Mouse (Mus musculus): ENCODE data around the gene Nt5dc3. TPM values are rescaled to one million over a fixed set of nuclear protein-coding genes. Genes with fewer than 3 reads are reported as not detected.

Nt5dc3 gene
- total RNA-seq, 1 experiment = 5.6 TPM

GRCm38 (mm10) chr10:86777614-86778319 is 1.0 kb upstream of the Nt5dc3 start:
- peaks cover 2 to 15% of the 10 kb centered on the region in 2 experiments; a peak in 3 of 4 replicates for H3K4me1 ChIP-seq (ENCODE audit: control insufficient read depth in 2 of 2, insufficient read depth in 2 of 2, low read length in 2 of 2, poor library complexity in 1 of 2)
- peak overlapping the region; percentile 8; the same call in 1 of the 2 replicates for H3K9ac ChIP-seq (ENCODE audit: insufficient read depth, low read depth, low read length, poor library complexity, severe bottlenecking)
- H3K36me3 ChIP-seq (ENCODE audit: control insufficient read depth, insufficient read depth, low read length, poor library complexity, severe bottlenecking) = no peaks in the 10 kb centered on the region
- H3K9me3 ChIP-seq (ENCODE audit: control insufficient read depth, insufficient read depth, low read depth, low read length) = no peaks in the 10 kb centered on the region
- in situ Hi-C loops (cut with MboI; ENCODE audit: low sequenced_read_pairs in 2 of 2, unreplicated experiment in 2 of 2) = no loop called here
- H3K4me3 ChIP-seq (ENCODE audit: insufficient read depth in 1 of 2, low read depth in 1 of 2, low read length in 2 of 2, poor library complexity in 1 of 2, severe bottlenecking in 1 of 2) = peak overlapping the region; percentile 67 to 79
- H3K27ac ChIP-seq (ENCODE audit: insufficient read depth, low read depth, low read length, poor library complexity, severe bottlenecking) = no peak overlapping the region
- no peak for TF ChIP-seq ZC3H11A (IDR thresholded peaks at IDR 0.05; ENCODE audit: borderline replicate concordance, low read depth, low read length)
- TF ChIP-seq HCFC1 (IDR thresholded peaks at IDR 0.05; ENCODE audit: borderline replicate concordance, insufficient read depth, low read length) = no peak
- TF ChIP-seq ZNF384 (IDR thresholded peaks at IDR 0.05; ENCODE audit: low read depth, low read length) = no peak
- no peak for TF ChIP-seq MAFK (IDR thresholded peaks at IDR 0.05; ENCODE audit: insufficient read depth, low read depth, low read length)
- TF ChIP-seq CHD2 (IDR thresholded peaks at IDR 0.05; ENCODE audit: low read depth, low read length) = no peak
- no peak for DNase-seq (ENCODE audit: low read depth, low spot score)

GRCm38 (mm10) chr10:86779117-86779755 is 431 bp downstream of the Nt5dc3 start:
- Histone ChIP-seq H3K36me3 (ENCODE audit: control insufficient read depth, insufficient read depth, low read length, poor library complexity, severe bottlenecking) (no peaks in the 10 kb centered on the region), H3K9ac (ENCODE audit: insufficient read depth, low read depth, low read length, poor library complexity, severe bottlenecking) (peak overlapping the region; percentile 87), H3K27ac (ENCODE audit: insufficient read depth, low read depth, low read length, poor library complexity, severe bottlenecking) (no peak overlapping the region), H3K4me1 (ENCODE audit: control insufficient read depth in 2 of 2, insufficient read depth in 2 of 2, low read length in 2 of 2, poor library complexity in 1 of 2) (peaks cover 2 to 16% of the 10 kb centered on the region in 2 experiments; a peak in 3 of 4 replicates), H3K4me3 (ENCODE audit: insufficient read depth in 1 of 2, low read depth in 1 of 2, low read length in 2 of 2, poor library complexity in 1 of 2, severe bottlenecking in 1 of 2) (peak overlapping the region; percentile 79 to 93), H3K9me3 (ENCODE audit: control insufficient read depth, insufficient read depth, low read depth, low read length) (no peaks in the 10 kb centered on the region)
- TF ChIP-seq MAFK (IDR thresholded peaks at IDR 0.05; ENCODE audit: insufficient read depth, low read depth, low read length) (no peak), ZC3H11A (IDR thresholded peaks at IDR 0.05; ENCODE audit: borderline replicate concordance, low read depth, low read length) (no peak), ZNF384 (IDR thresholded peaks at IDR 0.05; ENCODE audit: low read depth, low read length) (no peak), HCFC1 (IDR thresholded peaks at IDR 0.05; ENCODE audit: borderline replicate concordance, insufficient read depth, low read length) (no peak; the same call in 1 of the 2 replicates), CHD2 (IDR thresholded peaks at IDR 0.05; ENCODE audit: low read depth, low read length) (no peak)
- in situ Hi-C loops (cut with MboI; ENCODE audit: low sequenced_read_pairs in 2 of 2, unreplicated experiment in 2 of 2) = no loop called here
- DNase-seq (ENCODE audit: low read depth, low spot score) = no peak

- Histone ChIP-seq H3K27ac (ENCODE audit: insufficient read depth, low read depth, low read length, poor library complexity, severe bottlenecking) (no peak overlapping the region), H3K9me3 (ENCODE audit: control insufficient read depth, insufficient read depth, low read depth, low read length) (no peaks in the 10 kb centered on the region), H3K4me3 (ENCODE audit: insufficient read depth in 1 of 2, low read depth in 1 of 2, low read length in 2 of 2, poor library complexity in 1 of 2, severe bottlenecking in 1 of 2) (peak overlapping the region; percentile 79 to 93), H3K4me1 (ENCODE audit: control insufficient read depth in 2 of 2, insufficient read depth in 2 of 2, low read length in 2 of 2, poor library complexity in 1 of 2) (peaks cover 2 to 23% of the 10 kb centered on the region in 2 experiments; a peak in 3 of 4 replicates), H3K36me3 (ENCODE audit: control insufficient read depth, insufficient read depth, low read length, poor library complexity, severe bottlenecking) (no peaks in the 10 kb centered on the region), H3K9ac (ENCODE audit: insufficient read depth, low read depth, low read length, poor library complexity, severe bottlenecking) (peak overlapping the region; percentile 87; the same call in 1 of the 2 replicates)
- in situ Hi-C loops (cut with MboI; ENCODE audit: low sequenced_read_pairs in 2 of 2, unreplicated experiment in 2 of 2) = no loop called here
- no peak for DNase-seq (ENCODE audit: low read depth, low spot score)
- TF ChIP-seq ZC3H11A (IDR thresholded peaks at IDR 0.05; ENCODE audit: borderline replicate concordance, low read depth, low read length) (no peak), ZNF384 (IDR thresholded peaks at IDR 0.05; ENCODE audit: low read depth, low read length) (no peak), CHD2 (IDR thresholded peaks at IDR 0.05; ENCODE audit: low read depth, low read length) (no peak), MAFK (IDR thresholded peaks at IDR 0.05; ENCODE audit: insufficient read depth, low read depth, low read length) (no peak), HCFC1 (IDR thresholded peaks at IDR 0.05; ENCODE audit: borderline replicate concordance, insufficient read depth, low read length) (no peak)
Measured at GRCm38 (mm10) chr10:86779816-86780500, 1.2 kb downstream of the Nt5dc3 start.

GRCm38 (mm10) chr10:86781641-86782040 is 2.8 kb downstream of the Nt5dc3 start:
- Histone ChIP-seq H3K9me3 (ENCODE audit: control insufficient read depth, insufficient read depth, low read depth, low read length) (no peaks in the 10 kb centered on the region), H3K4me1 (ENCODE audit: control insufficient read depth in 2 of 2, insufficient read depth in 2 of 2, low read length in 2 of 2, poor library complexity in 1 of 2) (peaks cover 5 to 34% of the 10 kb centered on the region in 2 experiments), H3K9ac (ENCODE audit: insufficient read depth, low read depth, low read length, poor library complexity, severe bottlenecking) (no peak overlapping the region), H3K27ac (ENCODE audit: insufficient read depth, low read depth, low read length, poor library complexity, severe bottlenecking) (no peak overlapping the region), H3K4me3 (ENCODE audit: insufficient read depth in 1 of 2, low read depth in 1 of 2, low read length in 2 of 2, poor library complexity in 1 of 2, severe bottlenecking in 1 of 2) (no peak overlapping the region), H3K36me3 (ENCODE audit: control insufficient read depth, insufficient read depth, low read length, poor library complexity, severe bottlenecking) (no peaks in the 10 kb centered on the region)
- DNase-seq (ENCODE audit: low read depth, low spot score) = no peak
- no peak for TF ChIP-seq HCFC1 (IDR thresholded peaks at IDR 0.05; ENCODE audit: borderline replicate concordance, insufficient read depth, low read length)
- TF ChIP-seq MAFK (IDR thresholded peaks at IDR 0.05; ENCODE audit: insufficient read depth, low read depth, low read length) = no peak
- no peak for TF ChIP-seq ZNF384 (IDR thresholded peaks at IDR 0.05; ENCODE audit: low read depth, low read length)
- no peak for TF ChIP-seq ZC3H11A (IDR thresholded peaks at IDR 0.05; ENCODE audit: borderline replicate concordance, low read depth, low read length)
- TF ChIP-seq CHD2 (IDR thresholded peaks at IDR 0.05; ENCODE audit: low read depth, low read length) = no peak
- in situ Hi-C loops (cut with MboI; ENCODE audit: low sequenced_read_pairs in 2 of 2, unreplicated experiment in 2 of 2) = no loop called here
